In the genomic region with DNA sequence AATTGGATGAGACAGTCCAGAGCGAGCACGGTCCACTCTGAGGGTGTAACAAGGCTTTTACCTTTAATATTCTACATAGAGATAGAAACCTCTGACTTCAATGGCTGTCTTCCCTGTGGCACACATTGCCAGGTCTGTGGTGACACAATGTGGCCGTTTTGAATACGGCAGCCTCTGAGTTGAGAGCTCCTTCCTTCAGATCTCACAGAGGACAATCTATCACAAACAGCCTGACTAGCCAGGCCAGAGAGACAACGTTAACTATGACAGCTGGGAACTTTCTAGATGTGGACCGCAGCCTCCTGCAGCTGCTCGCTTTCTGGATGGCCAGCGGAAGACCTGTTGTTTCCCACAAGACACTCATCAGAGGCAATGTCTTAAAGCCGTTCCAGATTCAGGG, we compare ENCODE assay signal across 1 mouse cellular context.
TF ChIP-seq lines count a peak whose summit lies in the region.

No protein-coding gene starts in this region.

TF ChIP-seq in MEL, 35 proteins besides CTCF, POLR2A, EP300 and RAD21 (continued from another document):
- TF ChIP-seq ETS1 (IDR thresholded peaks at IDR 0.05; ENCODE audit: low read depth, low read length), result no peak
TF ChIP-seq in MEL: peak in this region for 0.
